Mouse (Mus musculus) left cerebral cortex, adult 2 months (tissue): ENCODE measurements around the gene Itga6. TPM values are rescaled to one million over a fixed set of nuclear protein-coding genes. Genes with fewer than 3 reads are reported as not detected.
"Not testable (repeated sequence)": the region's sequence is repeated elsewhere in the genome, so short reads cannot be mapped to it uniquely, and the experiment has no call there.

Experiments
- DNase-seq, 2 experiments: peaks; one replicate each; pipeline ENCODE4 v3.0.0; 2021 to 2022; ENCODE audit warnings: low spot score in 2 of 2, mixed read lengths in 1 of 2; ENCODE audit errors: extremely low spot score in 1 of 2
- H3K27ac ChIP-seq: fragments of 200-600 bp; 2 replicates; pipeline ENCODE4 v1.8.1; 2022
- H3K4me3 ChIP-seq: fragments of 200-600 bp; 2 replicates; pipeline ENCODE4 v1.8.1; 2022
- CTCF ChIP-seq: fragments of 200-600 bp; IDR thresholded peaks from 2 replicates; pipeline ENCODE4 v1.8.1; 2022; ENCODE audit warnings: antibody characterized with exemption, mild to moderate bottlenecking, moderate library complexity
- intact Hi-C: fragments of 180-260 bp; cut with DNase I; formaldehyde crosslinking; loops from one replicate; pipeline ENCODE4 v1.15.1; 2025
- total RNA-seq, 2 experiments: library from RNA; stranded (reverse); gene quantifications; 2 replicates each; pipeline ENCODE4 v1.2.3; 2021

Gene Itga6
- total RNA-seq, 2 experiments from 2014 or later: 26.1 to 27.6 TPM

- H3K4me3 ChIP-seq: no peak overlapping the region
- H3K27ac ChIP-seq: no peak overlapping the region
- peak; percentile 77 for TF ChIP-seq CTCF
- intact Hi-C loops: no loop called here
- DNase-seq: peak; percentile 57 to 72
Observed at GRCm38 (mm10) chr2:71837791-71838190, 92.4 kb downstream of the Itga6 start.

GRCm38 (mm10) chr2:71843316-71843715, 97.9 kb downstream of the Itga6 start:
- TF ChIP-seq CTCF: no peak
- intact Hi-C loops: no loop called here
- no peak overlapping the region for H3K27ac ChIP-seq
- no peak for DNase-seq
- no peak overlapping the region for H3K4me3 ChIP-seq

- no peak for TF ChIP-seq CTCF
- intact Hi-C loops: no loop called here
- Histone ChIP-seq H3K4me3 (no peak overlapping the region), H3K27ac (no peak overlapping the region)
- no peak for DNase-seq
Observed at GRCm38 (mm10) chr2:71844906-71845305, 99.5 kb downstream of the Itga6 start.

GRCm38 (mm10) chr2:71852161-71852560, 106.7 kb downstream of the Itga6 start:
- intact Hi-C loops: loop anchor here (5.0 kb wide), 1 partner anchor 105 kb away; no protein-coding TSS in a partner anchor

GRCm38 (mm10) chr2:71855076-71855475, 109.7 kb downstream of the Itga6 start:
- intact Hi-C loops: no loop called here
- TF ChIP-seq CTCF: no peak

More at GRCm38 (mm10) chr2:71852161-71852560, 106.7 kb downstream of the Itga6 start:
- H3K4me3 ChIP-seq, H3K27ac ChIP-seq: not testable (repeated sequence)
- peak; percentile 48 for TF ChIP-seq CTCF
- peak; percentile 30 to 62 for DNase-seq

GRCm38 (mm10) chr2:71863531-71864173, 118.2 kb downstream of the Itga6 start:
- TF ChIP-seq CTCF: no peak
- no peak for DNase-seq
- H3K27ac ChIP-seq: peak overlapping the region; percentile 71
- intact Hi-C loops: no loop called here
- H3K4me3 ChIP-seq: no peak overlapping the region

More at GRCm38 (mm10) chr2:71855076-71855475, 109.7 kb downstream of the Itga6 start:
- no peak overlapping the region for H3K27ac ChIP-seq
- no peak overlapping the region for H3K4me3 ChIP-seq
- no peak for DNase-seq

GRCm38 (mm10) chr2:71865022-71865421, 119.6 kb downstream of the Itga6 start:
- intact Hi-C loops: no loop called here
- peak; percentile 52 to 55 for DNase-seq
- H3K27ac ChIP-seq: peak overlapping the region; percentile 71
- no peak overlapping the region for H3K4me3 ChIP-seq
- TF ChIP-seq CTCF: no peak

GRCm38 (mm10) chr2:71865935-71866334, 120.5 kb downstream of the Itga6 start:
- TF ChIP-seq CTCF: no peak
- peak overlapping the region; percentile 71 for H3K27ac ChIP-seq
- intact Hi-C loops: no loop called here
- no peak overlapping the region for H3K4me3 ChIP-seq
- no peak for DNase-seq

- intact Hi-C loops: no loop called here
- no peak for TF ChIP-seq CTCF
- H3K27ac ChIP-seq: peak overlapping the region; percentile 71
- DNase-seq: no peak
- H3K4me3 ChIP-seq: no peak overlapping the region
Observed at GRCm38 (mm10) chr2:71866565-71866964, 121.1 kb downstream of the Itga6 start.

- TF ChIP-seq CTCF: no peak
Observed at GRCm38 (mm10) chr2:71867019-71867418, 121.6 kb downstream of the Itga6 start.

GRCm38 (mm10) chr2:71867480-71867879, 122.1 kb downstream of the Itga6 start:
- Histone ChIP-seq H3K27ac (peak overlapping the region; percentile 71), H3K4me3 (no peak overlapping the region)
- no peak for DNase-seq
- intact Hi-C loops: no loop called here
- TF ChIP-seq CTCF: no peak

More at GRCm38 (mm10) chr2:71867019-71867418, 121.6 kb downstream of the Itga6 start:
- intact Hi-C loops: no loop called here
- Histone ChIP-seq H3K27ac (peak overlapping the region; percentile 71), H3K4me3 (no peak overlapping the region)
- DNase-seq: no peak

GRCm38 (mm10) chr2:71868256-71868655, 122.8 kb downstream of the Itga6 start:
- Histone ChIP-seq H3K4me3 (no peak overlapping the region), H3K27ac (peak overlapping the region; percentile 71)
- intact Hi-C loops: no loop called here
- no peak for TF ChIP-seq CTCF
- DNase-seq: no peak

GRCm38 (mm10) chr2:71872141-71872540, 126.7 kb downstream of the Itga6 start:
- intact Hi-C loops: no loop called here
- Histone ChIP-seq H3K27ac (no peak overlapping the region), H3K4me3 (no peak overlapping the region)
- DNase-seq: no peak
- no peak for TF ChIP-seq CTCF
